Comparison of ENCODE assay signal across 17 mouse cellular contexts in the genomic region with DNA sequence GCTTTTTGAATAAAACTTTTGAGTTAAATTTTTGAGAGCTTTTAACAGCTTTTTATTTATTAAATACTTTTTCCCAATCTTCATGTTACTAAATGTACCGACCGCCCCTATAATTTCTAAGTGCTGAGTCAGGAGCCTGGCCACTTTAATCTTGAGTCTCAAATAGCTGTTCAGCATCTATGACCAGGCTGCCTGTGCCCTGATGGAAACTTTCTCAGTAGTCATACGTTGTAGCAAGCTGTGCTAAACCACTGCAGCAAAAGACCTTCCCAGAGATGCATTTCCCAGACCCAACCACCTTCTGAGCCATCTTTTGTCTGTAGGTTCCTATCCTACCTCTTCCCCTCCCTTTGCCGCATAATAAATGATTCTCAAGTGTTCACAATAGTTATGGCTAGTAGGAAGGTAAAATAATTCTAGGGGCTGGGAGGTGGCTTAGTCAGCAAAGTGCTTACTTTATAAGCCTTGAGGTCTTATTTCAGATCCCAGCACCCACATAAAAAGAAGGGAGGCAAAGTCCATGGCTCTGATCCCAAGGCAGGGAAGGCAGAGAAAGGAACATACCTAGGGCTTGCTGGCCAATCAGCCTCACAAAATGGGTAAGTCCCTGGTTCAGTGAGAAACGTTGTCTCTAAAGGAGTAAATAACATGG.
"Had no signal": no experiment of that assay in that cellular context is flagged by ENCODE, and none has a peak within 500 bp of the region (broad histone marks: within the 10 kb centered on the region; RNA-seq: fewer than 3 reads in every experiment).

No protein-coding gene starts in this region.

- H3K36me3 ChIP-seq: midbrain, embryonic 12.5 days; midbrain, embryonic 15.5 days; neural tube, embryonic 12.5 days; neural tube, embryonic 15.5 days had no signal

- H3K4me2 ChIP-seq: liver, embryonic 11.5 days; lung, embryonic 14.5 days; midbrain, embryonic 12.5 days; midbrain, embryonic 15.5 days; neural tube, embryonic 12.5 days; neural tube, embryonic 15.5 days had no signal

- H3K4me3 ChIP-seq: midbrain, embryonic 12.5 days; midbrain, embryonic 15.5 days; neural tube, embryonic 12.5 days; neural tube, embryonic 15.5 days had no signal

- ATAC-seq: intestine, embryonic 16.5 days; liver, postnatal 0 days; lung, postnatal 0 days; midbrain, embryonic 15.5 days had no signal

- H3K27me3 ChIP-seq: midbrain, embryonic 12.5 days; midbrain, embryonic 15.5 days; neural tube, embryonic 12.5 days; neural tube, embryonic 15.5 days had no signal

- H3K27ac ChIP-seq: liver, embryonic 14.5 days; macrophage; midbrain, embryonic 12.5 days; midbrain, embryonic 15.5 days; neural tube, embryonic 12.5 days; neural tube, embryonic 15.5 days had no signal

- DNase-seq: kidney, postnatal 10 days; layer of hippocampus, adult 9-11 months; liver, postnatal 0 days; lung, embryonic 14.5 days; right cerebral cortex, adult 18-20 months; right cerebral cortex, postnatal 14 days; right cerebral cortex, postnatal 4 days; thymus, postnatal 25 days had no signal

- H3K9me3 ChIP-seq: midbrain, embryonic 12.5 days; midbrain, embryonic 15.5 days; neural tube, embryonic 12.5 days; neural tube, embryonic 15.5 days had no signal

- H3K9ac ChIP-seq: liver, embryonic 14.5 days; liver, postnatal 0 days; lung, embryonic 14.5 days; midbrain, embryonic 12.5 days; midbrain, embryonic 15.5 days; neural tube, embryonic 12.5 days; neural tube, embryonic 15.5 days had no signal

- H3K4me1 ChIP-seq: midbrain, embryonic 12.5 days; midbrain, embryonic 15.5 days; neural tube, embryonic 12.5 days; neural tube, embryonic 15.5 days had no signal
